Mouse (Mus musculus): ENCODE data around the gene Pde10a.

Gene Pde10a

DNA sequence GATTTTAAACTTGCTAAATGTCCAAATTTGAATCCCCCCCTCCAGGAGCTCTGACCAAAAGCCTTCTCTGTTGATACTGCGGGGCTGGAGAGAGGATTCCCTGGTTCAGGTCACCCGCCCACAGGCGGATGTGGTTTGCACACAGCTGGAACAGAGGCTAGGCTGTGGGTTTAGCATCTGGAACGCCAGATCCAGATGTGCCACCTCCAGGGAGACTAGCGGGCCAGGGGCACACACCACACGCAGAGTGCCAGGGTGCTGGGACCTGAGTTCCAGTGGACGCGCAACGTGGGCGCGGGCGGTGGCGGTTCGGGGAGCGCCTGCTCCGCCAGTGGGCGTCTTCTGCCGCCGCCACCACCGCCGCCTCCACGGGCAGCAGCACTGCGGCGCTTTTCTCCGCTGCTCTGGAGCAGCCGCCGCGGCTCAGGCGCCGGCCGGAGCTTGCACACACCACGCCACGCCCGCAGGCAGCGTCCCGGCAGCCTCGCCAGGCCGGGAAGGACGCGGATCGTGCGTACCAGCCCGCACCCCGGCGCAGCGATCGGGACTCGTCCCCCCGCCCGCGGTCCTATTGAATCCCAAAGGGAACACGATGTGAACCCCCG is 275.4 kb downstream of the Pde10a start:
- peak in 1 of 2 experiments; percentile 30 for DNase-seq (ENCODE audit: low spot score in 2 of 2)

DNA sequence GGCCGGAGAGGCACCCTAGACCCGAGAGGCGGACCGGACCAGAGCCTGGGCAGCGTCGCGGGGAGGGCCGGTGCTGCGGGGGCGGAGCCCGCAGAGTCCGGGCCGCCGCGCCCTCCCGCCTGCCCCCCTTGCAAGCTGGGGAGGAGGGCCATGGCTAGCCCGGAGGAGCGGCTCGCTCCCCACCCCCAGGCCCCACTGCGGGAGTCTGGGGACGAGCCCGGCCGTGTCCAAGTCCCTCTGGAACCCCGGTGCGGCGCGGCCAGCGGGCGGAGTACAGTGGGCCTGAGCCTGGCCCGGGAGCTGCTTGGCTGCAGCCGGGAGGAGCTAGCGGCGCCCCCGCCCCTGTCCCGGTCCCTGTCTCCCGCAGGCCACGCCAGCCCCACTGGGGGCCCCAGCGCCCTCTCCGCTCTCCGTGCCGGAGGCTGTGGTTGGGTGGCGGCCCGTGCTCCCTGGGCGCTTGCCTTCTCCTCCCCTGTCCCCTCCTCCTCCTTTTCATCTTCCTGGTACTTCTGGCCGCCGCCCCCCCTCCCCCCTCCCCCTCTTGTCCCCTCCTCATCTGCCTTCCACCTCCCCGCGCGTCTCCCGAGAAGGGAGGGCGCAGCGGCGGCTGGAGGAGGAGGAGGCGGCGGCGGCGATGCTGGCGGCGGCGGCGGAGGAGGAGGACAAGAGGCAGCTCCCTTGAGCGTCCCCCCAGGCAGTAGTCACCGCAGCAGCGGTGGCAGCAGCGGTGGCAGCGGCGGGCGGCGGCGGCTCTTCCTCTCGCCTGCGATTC is 276.1 kb downstream of the Pde10a start:
- peak; percentile 43 to 60 for DNase-seq (ENCODE audit: low spot score in 2 of 2)

DNA sequence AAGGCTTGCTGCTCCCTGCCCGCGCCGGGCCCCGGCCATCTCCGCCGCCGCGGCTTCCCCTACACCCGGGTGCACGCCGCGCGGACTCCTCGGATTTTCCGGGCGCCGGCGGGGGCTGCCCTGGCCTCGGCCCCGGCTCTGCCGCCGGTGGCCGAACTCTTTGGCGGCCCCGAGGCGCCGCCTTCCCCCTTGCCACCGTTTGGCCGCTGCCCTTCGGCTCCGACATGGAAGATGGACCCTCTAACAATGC is 276.6 kb downstream of the Pde10a start:
- DNase-seq (ENCODE audit: low spot score in 2 of 2): no peak

DNA sequence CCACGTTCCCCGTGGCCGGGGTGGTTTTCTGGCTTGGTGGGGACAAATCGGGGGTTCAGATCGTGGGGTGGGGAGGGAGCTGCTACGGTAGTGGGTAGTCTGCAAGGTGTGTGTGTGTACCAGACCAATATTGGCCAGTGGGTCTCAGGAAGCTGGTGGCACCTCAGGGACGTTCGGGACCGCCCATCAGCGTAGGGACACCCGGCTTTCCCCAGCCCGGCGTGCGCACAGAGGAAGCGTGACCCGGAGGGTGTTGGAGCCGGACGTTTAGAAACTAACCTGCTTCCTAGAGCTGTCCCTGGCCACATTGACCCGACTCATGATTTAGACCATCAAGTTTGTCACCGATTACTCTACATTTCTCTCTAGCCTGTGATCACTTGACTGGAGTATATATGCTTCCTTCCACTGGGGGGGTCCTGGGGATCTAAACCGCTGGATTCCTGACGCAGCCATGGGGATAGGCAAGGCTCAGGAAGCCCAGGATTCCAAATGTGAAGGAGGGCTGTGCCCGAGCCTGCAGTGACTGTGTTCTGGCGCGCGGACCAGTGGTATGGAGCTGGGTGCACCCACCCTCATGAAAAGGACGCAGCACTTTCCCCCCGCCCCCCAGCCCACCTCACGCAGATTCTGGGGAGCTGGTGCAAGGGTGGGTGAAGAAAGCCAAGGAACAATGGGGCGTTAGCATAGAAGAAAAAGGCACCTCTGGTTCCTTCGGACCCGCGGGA is 277.2 kb downstream of the Pde10a start:
- no peak for DNase-seq (ENCODE audit: low spot score in 2 of 2)

- no peak for DNase-seq (ENCODE audit: low spot score in 2 of 2)
Observed at GRCm38 (mm10) chr17:8802889-8803799, 278.0 kb downstream of the Pde10a start.

DNA sequence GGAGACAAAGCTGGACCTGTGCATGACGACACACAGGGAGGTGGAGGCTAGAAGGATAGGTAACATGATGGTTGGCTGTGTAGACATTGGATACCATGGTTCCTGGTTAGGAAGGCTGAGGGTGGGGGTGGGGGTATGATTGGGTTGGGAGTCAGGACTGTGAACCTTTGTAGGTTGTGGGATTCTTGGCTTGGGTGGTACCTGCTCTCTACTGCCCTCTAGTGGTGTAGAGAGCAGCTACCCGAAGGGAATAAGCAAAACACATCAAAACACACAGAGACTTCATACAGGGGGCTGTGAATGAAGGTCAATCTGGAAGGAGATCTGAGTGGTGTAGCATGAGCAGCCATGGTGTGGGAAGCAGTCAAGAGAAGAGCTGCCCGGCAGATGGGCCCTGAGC is 282.2 kb downstream of the Pde10a start:
- DNase-seq (ENCODE audit: low spot score in 2 of 2): no peak

- no peak for DNase-seq (ENCODE audit: low spot score in 2 of 2)
Observed at GRCm38 (mm10) chr17:8809771-8810170, 284.6 kb downstream of the Pde10a start.

DNA sequence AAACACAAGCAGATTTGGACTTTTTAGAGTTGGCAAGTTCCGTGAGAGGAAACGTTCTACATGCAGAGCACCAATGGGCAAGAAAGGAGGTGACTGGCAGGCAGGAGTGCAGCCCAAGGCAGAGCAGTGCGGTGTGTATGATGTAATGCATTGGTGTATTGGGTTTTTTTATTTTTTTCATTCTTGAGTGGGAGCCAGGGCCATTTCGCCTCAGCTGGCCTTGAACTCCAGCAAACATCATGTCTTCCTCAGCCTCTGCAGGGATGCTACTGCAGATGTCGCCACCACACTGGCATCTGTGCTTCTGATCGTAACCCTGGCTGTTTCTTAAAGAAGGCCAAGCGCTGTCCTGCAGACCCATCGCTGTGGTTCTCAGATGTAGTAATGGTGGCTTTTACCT is 285.0 kb downstream of the Pde10a start:
- no peak for DNase-seq (ENCODE audit: low spot score in 2 of 2)

DNA sequence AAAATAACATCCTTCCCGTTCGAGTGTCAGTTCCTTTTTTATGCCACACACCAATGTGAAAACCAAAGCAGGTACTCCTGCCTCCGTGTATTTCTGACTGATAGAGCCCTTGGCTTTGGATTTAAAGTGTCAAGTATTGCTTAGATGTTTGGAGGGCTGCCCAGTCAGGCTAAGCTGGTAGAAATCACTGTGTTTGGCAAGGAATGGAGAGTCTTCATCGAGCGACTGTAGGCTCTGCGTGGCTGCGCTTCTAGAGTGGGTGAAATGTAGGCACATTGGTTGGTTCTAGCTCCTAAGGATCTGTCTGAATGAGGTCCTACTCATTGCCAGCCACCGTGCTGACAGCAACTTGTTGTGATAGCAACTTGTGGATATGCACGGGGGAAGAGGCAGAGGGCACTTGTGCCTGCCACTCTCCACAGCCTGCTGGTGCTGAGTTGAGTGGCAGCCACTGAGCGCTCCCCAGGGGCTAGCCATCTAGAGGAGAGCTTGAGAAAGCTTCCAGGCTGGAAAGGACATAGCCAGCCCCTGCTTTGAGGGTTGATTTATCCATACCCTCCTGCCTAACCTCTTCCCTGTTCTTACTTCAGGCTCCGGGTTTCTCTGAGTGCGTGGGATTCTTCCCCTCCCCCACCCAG is 287.2 kb downstream of the Pde10a start:
- DNase-seq (ENCODE audit: low spot score in 2 of 2): peak; percentile 47 to 52

DNA sequence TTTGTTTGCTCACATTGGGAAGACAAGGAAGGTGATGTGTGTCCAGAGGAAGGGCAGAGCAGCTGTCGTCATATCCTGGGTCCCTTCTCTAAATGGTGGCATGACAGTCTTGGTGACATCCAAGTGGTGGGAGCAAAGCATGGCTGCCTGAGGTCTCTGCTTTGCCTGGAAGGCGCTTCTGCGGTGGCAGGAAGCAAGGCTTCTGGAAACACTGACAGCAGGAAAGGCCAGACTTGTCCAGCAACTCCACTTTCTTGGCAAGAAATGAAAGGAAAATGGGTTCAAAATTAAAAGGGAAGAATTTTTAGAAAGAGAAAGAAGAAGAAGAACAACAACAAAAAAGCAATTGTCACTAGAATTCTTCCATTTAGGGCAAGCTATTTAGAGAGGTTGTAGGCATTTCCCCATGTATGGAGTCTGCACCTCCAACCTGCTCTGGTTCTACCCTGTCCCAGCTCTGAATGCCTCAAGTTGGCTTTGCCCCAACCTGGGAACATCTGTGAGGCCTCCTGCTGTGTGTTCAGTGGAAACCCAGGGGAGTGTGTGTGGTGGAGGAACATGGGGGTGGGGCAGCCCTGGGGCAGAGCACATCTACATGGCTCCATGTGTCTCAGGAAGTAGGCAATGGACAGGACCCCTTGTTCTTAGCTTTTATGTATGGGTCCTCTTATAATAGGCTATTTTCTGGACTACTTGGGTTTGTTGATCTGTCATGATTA is 288.8 kb downstream of the Pde10a start:
- DNase-seq (ENCODE audit: low spot score in 2 of 2): no peak

DNA sequence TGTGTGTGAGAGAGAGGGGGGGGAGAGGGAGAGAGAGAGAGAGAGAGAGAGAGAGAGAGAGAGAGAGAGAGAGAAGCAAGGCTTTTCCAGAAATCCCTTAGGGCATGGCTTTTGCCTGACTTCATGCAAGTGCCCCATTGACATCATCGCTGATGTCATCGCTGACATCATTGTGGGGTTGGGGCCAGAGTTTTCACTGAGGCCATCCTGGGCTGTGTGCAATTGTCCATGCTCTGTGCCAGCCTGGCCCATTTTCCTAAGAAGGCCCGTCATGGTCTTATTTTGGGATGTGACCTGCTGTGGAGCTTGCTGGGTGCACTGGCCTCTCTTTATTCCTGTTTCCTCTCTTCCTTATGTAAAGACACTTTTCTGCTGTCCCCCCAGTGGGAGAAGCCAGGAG is 290.2 kb downstream of the Pde10a start:
- DNase-seq (ENCODE audit: low spot score in 2 of 2): no peak

DNA sequence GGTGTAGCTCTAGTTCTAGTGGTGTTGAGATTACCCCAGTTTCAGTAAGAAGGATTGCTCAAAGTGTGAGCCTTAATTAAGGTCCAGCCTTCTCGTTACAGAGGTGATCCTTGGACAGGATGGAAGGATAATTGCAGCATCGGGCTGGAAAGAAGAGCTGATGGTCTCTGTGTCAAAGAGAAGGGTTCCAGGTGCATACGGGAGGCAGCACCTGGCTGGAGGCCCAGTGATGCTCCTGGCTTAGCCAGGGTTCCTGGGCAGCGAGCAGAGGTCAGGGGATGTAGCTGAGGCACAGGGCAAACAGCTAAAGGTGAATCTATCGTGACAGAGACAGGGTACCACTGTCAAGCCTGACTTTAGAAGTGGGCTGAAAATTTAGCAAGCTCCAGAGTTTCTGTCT is 290.7 kb downstream of the Pde10a start:
- no peak for DNase-seq (ENCODE audit: low spot score in 2 of 2)

GRCm38 (mm10) chr17:8818675-8819074 is 293.5 kb downstream of the Pde10a start:
- DNase-seq (ENCODE audit: low spot score in 2 of 2): peak; percentile 25 to 60

- peak in 1 of 2 experiments; percentile 18 for DNase-seq (ENCODE audit: low spot score in 2 of 2)
Observed at GRCm38 (mm10) chr17:8823548-8823947, 298.4 kb downstream of the Pde10a start.

- no peak for DNase-seq (ENCODE audit: low spot score in 2 of 2)
Observed at GRCm38 (mm10) chr17:8827204-8827603, 302.0 kb downstream of the Pde10a start.

DNA sequence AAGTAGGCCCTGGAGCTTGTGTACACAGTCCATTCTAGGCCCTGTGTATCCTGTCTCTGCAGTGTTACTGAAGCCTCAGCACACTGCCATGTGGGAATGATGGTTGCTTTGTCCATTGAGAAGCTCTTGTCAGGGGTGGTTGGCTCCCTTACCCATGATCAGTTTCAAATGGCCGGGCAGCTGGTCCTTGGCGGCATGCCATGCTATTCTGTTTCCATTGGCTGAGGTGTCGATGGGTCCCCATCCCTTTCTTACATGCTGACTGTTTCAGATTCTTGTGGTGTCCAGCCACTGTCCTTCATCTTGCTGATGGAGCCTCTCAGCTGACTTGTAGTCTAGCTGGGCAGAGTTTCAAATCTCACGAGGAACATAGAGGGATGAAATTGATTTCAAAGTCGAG is 305.8 kb downstream of the Pde10a start:
- DNase-seq (ENCODE audit: low spot score in 2 of 2): no peak

DNA sequence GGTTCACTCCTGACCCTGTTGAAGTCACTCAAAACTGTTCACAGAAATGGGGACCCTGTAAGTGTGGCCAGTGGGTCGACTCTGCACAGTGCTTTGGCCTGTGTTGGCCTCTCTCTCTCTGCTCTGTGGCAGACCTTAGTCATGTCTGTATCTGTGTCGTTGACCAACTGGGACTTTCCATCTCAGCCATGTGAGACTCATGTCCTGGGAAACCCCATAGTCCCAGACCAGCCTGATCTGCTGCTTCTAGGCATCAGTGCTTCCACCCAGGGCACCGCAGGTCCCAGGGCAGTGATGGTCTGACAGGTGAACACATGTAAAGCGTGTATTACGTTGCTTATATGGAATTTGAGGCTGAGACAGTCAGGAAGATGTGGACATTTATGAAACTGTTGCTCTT is 311.1 kb downstream of the Pde10a start:
- no peak for DNase-seq (ENCODE audit: low spot score in 2 of 2)

DNA sequence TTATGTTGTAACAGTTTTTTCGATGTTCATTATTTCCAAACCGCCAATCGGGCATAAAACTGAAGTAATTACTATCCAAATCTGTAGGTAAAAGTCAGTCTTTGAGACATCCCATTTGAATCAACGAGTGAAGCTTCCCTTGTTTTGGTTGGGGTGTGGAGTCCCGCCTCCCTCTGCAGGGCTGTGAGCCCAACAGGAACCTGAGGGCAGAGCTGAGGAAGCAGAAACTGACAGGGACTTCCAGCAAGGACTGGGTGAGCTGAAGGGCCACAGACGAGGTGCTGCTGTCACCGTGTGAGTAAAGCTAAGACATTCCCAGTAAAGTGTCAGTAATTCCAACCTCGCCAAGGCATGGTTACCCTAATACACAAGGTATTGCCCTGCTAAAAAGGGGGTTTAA is 313.1 kb downstream of the Pde10a start:
- no peak for DNase-seq (ENCODE audit: low spot score in 2 of 2)

GRCm38 (mm10) chr17:8839237-8840011 is 314.3 kb downstream of the Pde10a start:
- DNase-seq (ENCODE audit: low spot score in 2 of 2): no peak

GRCm38 (mm10) chr17:8841094-8841493 is 315.9 kb downstream of the Pde10a start:
- DNase-seq (ENCODE audit: low spot score in 2 of 2): no peak
